Mouse (Mus musculus) ovary, postnatal 10 days (tissue): ENCODE measurements around the gene Ascl3.

Experiments used
- DNase-seq: peaks from one replicate; pipeline ENCODE4 v3.0.0; 2022; ENCODE audit warnings: low spot score

The Ascl3 gene

DNA sequence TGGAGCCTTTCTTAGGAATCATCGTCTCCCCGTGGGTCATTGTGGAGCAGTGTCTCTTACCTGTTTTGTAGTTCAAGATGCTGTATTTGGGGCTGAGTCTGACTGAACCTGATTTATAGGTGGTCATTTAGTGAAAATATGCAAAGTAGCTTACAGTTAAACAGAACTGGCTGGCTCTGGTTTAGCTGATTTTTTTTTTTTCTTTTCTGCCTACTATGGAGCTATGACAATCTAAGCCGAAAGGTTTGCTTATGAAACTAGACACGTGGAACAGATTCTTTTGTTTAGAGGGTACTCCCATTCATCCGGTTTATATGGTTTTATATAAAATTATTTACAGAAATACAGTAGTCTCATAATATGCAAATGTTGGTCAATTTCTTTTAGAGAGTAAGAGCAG is at the start of gene Ascl3:
Gene Ascl3, minus strand, starts transcription at position 101 of the 400 bp plus-strand sequence.
- DNase-seq = no peak

DNA sequence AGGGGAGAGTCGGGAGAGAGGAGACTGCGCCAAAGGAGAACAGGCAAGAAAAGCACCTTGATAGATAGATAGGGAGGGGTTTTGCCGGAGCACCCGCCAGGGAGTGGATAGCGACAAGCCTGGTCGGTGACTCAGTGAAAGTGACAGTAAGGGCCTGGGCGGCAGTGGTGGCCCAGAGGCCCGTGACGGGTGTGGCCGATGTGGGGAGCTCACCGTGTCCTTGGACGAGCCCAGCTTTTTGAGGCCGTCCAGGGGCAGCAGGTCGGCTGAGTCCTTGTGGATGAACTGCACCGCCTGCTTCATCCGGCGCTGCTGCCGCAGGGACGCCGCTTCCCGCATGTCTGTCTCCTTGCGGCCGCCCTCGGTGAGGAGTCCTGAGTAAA is 49.6 kb upstream of the Ascl3 start:
- no peak for DNase-seq

DNA sequence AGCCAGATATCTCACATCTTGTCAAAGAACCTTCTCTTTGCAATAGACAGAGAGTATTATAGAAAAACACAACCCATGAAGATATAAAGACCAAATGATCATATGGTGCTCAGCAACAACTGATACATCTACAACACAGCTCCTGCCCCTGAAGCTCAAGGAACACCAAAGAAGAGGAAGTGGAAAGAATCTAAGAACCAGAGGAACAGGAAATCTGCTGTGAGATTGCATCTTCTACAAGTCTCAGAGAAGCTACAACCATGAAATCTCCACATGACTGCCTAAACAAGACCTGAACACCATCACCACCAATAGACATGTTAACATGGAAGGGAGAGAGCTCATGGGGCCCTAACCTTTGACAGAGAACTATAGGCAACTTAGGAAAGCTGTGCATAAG is 40.7 kb upstream of the Ascl3 start:
- no peak for DNase-seq

DNA sequence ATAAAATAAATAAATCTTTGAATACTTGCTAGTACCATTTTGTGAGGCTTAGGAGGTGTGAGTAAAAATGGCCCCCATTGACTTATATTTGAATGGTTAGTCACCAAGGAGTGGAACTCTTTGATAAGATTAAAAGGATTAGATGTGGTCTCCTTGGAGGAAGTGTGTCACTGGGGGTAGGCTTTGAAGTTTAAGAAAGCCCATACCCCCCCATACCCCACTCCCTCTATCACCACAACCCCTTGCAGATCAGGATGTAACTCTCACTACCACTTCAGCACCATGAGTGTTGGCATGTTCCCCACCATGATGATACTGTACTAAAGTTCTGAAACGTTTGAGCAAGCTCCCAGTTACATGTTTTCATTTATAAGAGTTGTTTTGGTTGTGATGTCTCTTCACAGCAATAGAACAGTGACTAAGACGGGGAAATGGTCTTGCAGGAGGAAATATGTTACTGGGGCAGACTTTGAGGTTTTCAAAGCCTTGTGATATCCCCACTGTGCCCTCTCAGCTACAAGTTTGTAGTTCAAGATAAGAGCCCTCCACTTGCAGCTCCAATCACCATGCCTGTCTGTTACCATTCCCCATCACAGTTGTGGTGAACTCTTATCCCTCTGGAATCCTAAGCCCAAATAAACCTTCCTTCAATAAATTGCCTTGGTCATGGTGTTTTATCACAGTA is 37.3 kb upstream of the Ascl3 start:
- no peak for DNase-seq

DNA sequence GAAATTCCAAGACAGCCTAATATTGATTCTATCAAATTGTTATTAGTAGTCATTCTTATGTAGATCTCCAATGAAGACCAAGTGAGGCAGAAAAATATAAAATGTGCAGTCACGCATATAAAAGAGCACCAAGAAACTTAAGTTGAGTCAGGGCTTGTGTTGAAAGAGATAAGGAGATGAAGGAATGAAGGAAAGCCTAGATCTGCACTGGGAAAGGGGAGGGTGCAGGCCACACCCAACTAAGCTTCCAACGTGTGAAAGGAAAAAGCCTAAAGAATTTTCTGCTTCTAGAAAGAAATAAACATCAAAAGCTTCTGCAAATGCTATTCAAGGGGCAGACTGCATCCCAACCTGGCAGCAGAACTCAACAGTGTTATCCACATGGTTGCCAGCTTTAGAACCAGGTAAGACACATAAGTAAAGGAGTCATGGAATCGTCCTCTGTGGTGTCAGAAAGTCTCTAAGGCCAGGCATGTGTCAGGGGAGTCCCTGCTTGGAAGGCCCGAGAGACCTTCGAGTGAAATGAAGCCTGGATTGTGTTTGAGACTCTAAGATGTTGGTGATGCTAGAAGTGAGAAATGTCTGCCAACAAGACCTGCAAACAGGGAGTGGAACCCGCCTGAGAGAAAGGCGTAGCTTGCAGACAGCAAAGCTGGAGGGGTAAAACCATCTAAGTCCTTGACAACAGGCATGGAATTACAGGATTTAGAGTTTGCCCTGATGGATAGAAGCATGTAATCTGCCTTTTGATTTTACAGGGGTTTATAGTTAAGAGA is 36.2 kb upstream of the Ascl3 start:
- DNase-seq = no peak

DNA sequence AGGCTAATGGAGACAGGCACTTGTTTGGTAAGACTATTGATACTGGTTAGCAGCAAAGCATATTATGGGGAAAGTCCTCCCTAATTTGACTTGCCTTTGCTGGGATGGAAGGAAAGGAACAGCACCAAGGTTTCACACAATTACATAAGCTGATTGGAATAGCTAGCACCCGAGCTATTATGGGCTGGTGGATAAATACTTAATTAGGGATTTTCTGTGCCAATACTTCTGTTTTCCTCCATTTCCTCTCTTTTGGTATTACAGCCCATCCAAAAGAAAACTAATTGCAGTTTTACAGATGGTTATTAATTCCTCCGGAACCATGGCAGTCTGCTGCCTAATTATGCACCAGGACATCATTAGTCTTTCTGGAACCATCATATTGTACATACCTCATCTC is 32.5 kb upstream of the Ascl3 start:
- DNase-seq = no peak

DNA sequence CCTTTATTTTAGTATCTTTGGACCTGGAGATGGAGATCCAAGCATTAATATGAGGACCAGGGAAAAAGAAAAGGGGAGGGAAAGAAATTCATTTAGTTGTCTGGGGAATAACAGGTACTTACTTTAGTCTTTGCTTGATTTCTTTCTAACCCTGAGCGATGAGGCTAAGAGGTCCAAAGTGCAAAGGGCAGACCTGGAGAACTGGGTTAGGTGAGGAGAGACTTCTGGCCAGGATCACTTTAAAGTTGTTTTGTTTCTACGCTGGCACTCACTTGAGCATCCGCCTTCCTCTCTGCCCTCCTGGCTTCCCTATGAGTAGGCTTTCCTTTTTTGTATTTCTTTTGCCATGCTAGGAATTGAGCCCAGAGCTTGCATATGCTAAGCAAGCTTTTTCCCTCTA is 24.8 kb upstream of the Ascl3 start:
- no peak for DNase-seq

DNA sequence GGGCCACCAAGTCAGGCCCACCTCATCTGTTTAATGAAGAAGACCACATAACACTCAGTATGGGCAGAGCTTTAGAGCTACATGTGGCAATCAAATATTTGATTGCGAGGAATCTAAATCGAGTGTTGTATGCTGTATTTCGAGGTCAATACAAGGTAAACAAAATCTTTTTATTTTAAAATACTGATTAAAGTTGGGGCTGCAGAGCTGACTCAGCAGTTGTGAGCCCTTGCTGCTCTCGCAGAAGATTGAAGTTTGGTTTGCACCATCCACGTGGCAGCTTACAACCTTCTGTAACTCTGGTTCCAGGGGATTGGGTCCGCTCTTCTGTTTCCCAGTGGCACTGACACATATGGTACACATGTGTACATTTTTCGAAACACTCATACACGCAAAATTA is 22.5 kb upstream of the Ascl3 start:
- DNase-seq = no peak

DNA sequence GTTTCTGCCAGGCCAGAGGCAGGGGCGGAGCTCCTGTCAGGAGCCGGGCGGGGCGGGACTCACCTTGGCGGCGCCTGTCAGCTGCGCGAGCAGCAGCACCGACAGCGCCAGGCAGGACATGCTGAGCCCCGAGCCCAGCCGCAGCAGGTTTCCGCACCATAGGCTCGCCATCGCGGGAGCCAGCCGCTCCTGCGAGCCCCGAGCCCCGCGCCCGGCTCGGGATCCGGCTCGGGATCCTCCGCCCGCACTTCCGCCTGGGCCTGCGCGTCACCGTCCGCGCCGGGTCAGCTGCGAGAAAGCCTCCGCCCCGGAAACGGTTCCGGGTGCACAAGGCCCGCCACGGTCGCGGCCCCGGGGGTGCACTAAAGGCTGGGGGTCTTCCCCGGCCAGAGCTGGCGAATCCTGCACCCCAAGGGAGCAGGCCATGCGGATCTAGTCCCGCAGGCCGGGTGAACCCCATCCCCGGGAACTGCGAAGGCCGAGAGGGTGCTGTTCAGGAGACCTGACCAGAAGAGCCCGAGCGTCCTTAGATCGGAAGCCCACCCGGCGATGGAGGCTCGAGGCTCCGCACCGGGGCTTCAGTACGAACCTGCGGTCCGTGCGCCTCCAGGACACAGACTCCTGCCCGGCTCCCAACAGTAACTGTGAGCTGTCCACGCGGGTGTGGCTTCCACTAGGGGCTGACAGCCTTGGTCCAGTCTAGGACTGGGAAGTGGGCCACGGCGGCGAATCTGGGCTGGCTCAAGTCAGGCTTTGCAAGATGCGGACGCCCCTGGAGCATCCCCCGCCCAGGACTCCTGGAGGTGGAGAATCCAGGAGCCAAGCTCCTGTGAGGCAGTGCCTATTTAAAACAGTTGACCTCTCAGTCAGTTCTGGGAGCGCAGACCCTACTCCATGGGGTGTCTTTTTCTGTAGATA is 20.7 kb upstream of the Ascl3 start, which contains the start of gene Tmem9b:
Gene Tmem9b, minus strand, starts transcription at position 868 of the 918 bp plus-strand sequence.
- DNase-seq = peak; percentile 65

DNA sequence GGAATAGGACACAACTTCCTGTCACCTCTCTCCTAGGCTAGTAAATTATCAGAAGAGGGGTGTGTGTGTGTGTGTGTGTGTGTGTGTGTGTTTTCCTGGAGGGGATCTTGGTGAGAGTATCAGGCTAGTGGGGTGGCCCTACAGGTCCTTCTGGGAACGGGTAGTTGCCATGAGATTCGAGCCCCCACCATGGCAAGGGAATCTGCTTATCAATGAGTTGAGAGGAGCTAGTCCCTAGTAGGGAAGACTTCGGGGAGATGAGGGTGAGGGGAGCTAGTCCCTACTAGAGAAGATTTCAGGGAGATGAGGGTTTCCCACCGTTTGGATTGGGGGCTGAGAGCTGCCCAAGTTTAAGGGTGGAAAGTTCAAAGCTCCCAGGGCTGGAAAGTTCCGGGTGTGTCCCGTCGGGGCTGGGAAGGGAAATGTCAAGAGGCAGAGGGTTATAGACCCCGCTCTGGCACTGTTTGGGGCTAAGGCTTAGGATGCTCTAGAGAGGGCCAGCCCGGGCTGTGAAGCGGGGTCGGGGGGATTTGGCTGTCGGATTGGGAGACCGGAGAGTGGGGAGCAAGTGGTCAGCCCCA is 20.0 kb upstream of the Ascl3 start:
- no peak for DNase-seq

DNA sequence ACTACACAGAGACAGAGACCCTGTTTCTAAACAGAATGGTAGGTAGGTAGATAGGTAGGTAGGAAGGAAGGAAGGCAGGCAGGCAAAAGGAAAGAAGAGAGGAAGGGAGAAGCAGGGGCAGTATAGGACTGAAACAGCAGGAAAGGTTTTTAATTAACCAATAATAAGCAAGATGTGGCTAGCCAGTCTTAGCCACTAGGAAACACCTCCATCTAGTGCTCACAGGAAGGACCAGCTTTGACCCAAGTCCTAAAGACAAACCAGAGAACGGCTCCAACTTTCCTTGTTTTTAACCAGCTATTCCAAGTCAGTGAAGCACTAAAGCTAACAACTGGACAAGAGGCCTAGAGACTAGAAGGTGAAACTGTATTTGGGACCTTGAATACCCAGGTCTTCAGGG is 16.2 kb upstream of the Ascl3 start:
- DNase-seq = no peak

DNA sequence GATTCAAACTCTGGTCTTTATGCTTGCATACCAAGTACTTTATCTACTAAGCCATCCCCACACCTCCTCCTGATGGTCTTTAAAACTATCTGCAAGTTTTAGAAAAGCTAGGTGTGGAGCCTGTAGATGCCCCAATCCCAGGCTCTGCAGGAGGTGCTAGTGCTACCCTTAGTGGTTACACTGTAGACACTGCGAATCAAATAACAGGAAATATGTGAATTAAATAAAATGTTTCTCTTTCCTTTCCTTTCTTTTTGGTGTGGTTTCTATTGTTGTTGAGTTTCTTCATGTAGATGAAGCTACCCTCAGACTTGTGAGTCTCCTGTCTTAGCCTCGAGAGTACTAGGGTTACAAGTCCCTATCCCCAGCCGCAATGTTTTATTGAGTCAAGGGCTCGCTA is 10.2 kb upstream of the Ascl3 start:
- DNase-seq = no peak

DNA sequence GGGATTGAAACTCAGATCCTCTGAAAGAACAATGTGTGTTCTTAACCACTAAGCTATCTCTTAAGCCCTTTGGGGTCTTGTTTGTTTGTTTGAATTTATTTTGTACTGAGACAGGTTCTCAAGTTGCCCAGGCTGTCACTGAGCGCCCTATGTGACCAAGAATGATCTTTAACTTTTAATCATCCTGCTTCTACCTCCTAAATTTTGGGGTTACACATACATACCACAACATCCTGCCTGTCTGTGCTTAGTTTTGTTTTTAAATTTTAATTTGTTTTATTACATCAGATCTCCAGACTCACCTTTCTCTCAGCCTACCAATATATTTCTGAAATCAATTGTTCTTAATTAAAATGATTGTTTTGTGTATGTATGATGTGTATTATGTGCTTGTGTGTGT is 9.5 kb upstream of the Ascl3 start:
- DNase-seq = no peak

DNA sequence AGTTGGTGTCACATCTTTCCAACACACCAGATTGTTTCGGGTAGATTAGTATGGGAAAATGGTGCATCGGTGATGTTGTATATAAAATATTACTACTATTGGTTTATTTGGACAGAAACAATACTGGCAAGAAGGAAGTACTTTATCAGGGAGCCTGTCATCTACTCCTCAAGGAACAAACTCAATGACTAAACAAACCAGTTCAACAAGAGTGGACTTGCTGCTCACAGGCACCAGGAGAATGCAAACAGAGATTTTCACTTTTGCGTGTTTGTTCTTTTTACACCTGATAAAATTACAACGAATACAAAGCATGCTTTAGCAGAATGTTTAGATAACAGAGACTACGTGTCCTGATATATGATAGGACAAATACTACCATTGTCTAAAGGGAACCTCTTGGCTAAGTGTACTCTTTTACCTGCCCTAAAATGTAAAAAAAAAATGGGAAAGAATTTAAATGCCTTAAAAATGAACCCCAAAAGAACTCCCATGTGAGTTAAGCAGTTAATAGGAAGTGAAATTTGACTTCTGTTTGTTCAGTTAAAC is 8.4 kb upstream of the Ascl3 start:
- no peak for DNase-seq

DNA sequence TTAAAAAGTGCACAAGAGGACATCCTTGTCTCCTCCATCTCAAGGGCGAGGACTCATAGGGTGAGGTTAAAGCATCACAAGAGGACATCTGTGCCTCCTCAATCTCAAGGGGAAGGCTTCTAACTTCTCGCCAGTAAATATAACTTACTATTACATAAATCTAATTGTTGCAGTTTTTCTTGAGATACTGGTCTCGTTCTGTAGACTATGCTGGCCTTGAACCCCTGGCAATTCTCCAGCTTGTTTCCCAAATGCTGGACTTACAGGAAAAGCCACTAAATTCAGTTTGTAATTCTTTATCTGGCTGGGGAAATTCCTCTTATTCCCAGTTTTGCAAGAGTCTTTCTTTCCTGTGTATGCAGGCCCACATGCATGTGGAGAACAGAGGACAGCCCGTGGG is 3.3 kb upstream of the Ascl3 start:
- no peak for DNase-seq

DNA sequence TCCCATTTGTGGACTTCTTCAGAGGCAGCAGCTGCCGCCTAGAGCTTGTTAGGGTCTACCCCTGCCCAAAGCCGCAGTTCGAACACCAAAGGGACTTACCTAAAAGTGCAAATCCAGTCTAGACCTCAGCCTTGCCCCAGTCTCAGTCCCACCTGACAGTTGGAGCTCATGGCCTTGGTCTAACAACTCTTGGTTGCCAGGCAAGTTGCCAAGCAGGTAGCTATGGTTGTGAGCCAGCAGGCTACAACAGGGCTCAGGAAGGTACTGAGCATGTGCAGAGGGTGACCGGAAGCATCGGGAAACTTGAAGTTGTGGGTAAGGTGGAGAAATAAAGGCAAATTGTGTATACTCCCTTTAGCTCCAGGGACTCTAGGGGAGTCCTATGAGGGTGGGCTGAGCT is 7.8 kb downstream of the Ascl3 start, which contains the start of gene BC051019:
Gene BC051019, minus strand, starts transcription at position 154 of the 400 bp plus-strand sequence.
- DNase-seq = no peak

DNA sequence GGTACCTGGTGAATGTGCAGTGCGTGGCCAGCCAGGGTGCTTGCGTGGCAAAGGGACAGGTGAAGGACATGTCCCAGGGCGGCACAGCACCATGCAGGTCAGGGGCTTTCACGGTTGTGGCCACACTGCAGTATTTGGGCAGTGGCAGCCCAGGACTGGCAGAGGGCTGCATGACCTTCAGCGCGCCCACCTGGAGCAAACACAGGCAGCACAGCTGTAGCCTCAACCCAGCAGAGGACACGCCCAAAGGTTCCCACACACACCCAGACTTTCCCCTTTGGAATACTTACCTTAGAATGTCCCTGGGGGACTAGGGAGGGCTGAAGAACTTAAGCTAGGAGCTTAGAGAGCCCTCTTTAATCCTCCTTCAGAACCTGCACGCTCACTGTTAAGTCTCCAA is 8.4 kb downstream of the Ascl3 start:
- no peak for DNase-seq

DNA sequence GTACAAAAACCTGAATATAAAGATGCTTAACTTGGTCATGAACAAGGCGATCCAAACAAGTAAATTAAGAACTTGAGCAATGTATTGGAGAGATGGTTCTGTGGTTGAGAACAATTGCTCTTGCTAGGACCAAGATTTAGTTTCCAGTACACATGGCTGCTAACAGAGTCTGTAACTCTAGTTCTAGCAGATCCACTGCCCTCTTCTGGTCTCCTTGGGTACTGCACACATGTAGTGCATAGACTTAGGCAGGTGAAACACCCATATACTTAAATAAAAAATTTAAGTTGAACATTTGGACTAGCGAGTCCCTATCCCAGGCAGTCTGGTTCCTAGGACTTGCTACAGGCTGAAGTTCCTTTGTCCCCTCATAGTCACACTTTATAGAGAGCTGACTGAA is 8.9 kb downstream of the Ascl3 start:
- no peak for DNase-seq

DNA sequence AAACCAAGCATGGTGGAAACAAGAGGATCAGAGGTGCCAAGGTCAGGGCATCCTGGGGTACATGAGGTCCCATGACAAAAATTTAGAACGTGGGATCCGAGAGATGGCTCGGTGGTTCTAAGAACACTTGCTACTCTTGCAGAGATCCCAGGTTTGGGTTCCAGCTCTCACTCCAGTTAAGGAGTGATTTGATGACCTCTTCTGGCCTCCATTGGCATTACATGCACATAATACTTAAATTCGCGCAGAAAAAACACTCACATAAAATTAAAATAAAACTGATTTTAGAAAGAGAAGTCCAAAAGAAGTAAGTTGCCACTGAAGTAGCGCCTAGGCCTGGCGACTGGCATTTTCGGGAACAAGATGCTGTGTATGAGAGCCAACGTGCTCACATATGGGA is 12.2 kb downstream of the Ascl3 start:
- no peak for DNase-seq

DNA sequence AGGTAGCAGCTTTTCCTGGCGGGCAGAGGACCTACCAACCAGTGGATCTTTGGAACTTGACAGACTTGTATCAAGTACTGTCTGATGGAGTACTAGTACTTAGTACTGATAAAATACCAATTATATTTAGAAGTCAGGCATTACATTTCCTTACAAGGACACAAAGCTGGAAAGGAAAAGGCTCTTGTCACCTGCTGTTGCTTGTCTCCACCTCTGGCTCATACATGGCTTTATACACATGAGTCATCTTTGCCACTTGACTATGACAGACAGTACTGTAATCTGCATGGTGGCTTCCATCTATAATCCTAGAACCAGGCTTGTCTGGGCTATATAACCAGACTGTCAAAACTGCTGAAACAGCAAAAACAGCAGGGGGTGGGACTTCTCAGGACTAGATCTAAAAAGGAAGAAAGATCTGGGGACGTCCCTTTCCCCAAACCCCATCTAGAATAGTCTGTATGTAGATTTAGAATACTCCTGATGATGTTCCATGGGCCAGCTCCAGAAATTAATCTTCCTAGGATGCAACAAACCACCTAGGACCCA is 18.0 kb downstream of the Ascl3 start:
- no peak for DNase-seq

DNA sequence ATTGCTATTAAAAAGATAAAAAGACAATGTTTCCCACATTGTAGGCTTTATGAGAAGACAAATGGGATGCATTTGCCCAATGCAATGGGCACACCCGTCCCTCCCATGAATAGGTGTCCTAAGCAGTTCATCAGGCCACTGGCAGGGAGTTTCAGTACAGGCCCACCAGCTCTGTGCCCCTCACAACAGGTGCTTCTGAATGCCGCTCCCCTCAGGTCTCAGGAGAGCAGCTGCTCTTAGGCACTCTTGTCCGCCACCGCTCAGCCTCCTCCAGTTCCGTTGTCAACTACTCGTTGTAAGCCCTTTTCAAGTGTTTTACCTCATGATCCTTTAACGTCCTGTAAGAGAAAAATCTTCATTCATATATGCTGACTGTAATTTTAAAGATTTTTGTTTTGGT is 19.3 kb downstream of the Ascl3 start:
- DNase-seq = no peak

DNA sequence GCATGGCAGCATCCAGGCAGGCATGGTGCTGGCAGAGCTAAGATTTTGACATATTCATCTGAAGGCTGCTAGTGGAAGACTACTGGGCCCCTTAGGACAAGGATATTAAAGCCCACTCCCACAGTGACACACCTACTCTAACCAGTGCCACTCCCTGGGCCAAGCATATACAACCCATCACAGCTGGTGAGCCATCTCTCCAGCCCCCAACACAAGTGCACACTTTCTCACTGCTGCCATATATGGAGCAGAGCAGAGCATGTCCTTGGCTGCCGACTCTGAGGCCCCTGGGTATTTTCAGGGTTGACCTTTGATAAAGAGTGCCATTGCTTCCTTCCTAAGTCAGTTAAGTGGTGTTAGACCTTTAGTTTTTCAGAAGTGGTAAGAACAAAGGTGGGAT is 21.5 kb downstream of the Ascl3 start:
- no peak for DNase-seq
